Mouse (Mus musculus) 3T3-L1 (cell line): ENCODE results near the gene Olfr1256.

Experiments used
- DNase-seq: peaks from one replicate; pipeline ENCODE4 v3.0.0-alpha.2; 2015; ENCODE audit warnings: low read depth, low spot score

The Olfr1256 gene

GRCm38 (mm10) chr2:89841455-89841854 lies at the start of gene Olfr1256:
Gene Olfr1256 (minus strand): TSS chr2:89841555.
- no peak for DNase-seq

- DNase-seq: no peak
Observed at GRCm38 (mm10) chr2:89878137-89878536, 36.8 kb upstream of the Olfr1256 start, which contains the start of gene Olfr1257. Gene Olfr1257 (plus strand): TSS chr2:89878437.

DNA sequence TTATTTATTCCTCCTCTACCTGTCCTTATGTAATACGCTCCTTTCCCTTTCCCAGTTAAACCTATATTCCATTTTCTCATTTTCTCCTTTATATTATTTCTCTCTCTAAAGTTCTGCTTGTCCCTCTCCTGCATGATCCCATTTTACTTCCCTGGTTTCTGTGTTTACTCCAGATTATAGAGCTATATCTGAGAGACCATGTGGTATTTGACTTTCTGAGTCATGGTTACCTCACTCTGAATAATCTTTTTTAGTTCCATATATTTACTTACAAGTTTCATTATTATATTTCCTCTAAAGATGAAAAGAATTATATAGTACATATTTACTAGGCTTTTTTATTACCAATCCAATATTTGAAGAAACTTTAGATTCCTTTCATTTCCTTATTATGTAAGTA lies 7.9 kb upstream of the Olfr1256 start:
- no peak for DNase-seq

- no peak for DNase-seq
Observed at GRCm38 (mm10) chr2:89848105-89848504, 6.8 kb upstream of the Olfr1256 start, which contains the start of gene Olfr48. Gene Olfr48 (minus strand): TSS chr2:89848205.

- DNase-seq: no peak
Observed at GRCm38 (mm10) chr2:89820216-89820615, 21.1 kb downstream of the Olfr1256 start.

DNA sequence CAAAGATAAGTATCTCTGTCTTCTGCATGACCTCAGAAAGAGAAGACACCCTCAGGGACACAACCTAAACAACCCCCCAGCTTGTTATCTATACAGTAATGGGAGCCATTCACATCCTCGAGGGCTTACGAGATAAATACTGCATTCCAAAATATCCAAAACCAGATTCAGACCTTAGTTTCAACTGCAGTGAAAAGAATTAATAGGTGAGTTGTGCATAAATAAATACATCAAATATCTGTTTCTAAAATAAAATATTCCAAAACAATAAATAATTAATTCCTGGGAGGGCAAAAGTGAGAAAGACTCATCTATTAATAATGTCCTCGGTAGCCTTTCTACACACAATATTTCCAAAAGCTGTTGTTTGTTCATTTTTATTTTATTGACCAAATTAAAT lies 29.6 kb downstream of the Olfr1256 start, which contains the start of gene Olfr1255:
TSS of gene Olfr1255 (plus strand) at position 301 of the 400 bp plus-strand sequence.
- no peak for DNase-seq

GRCm38 (mm10) chr2:89810751-89811150 lies 30.6 kb downstream of the Olfr1256 start:
- no peak for DNase-seq

GRCm38 (mm10) chr2:89799583-89799982 lies 41.8 kb downstream of the Olfr1256 start:
- DNase-seq: no peak

- no peak for DNase-seq
Observed at GRCm38 (mm10) chr2:89793519-89793918, 47.8 kb downstream of the Olfr1256 start, which contains the start of gene Olfr1254. Gene Olfr1254 (minus strand): TSS chr2:89793619.
